Mouse (Mus musculus) midbrain, embryonic 13.5 days (tissue): ENCODE results near the gene Lamtor1. TPM values are rescaled to one million over a fixed set of nuclear protein-coding genes. Genes with fewer than 3 reads are reported as not detected.

Experiments used
- ATAC-seq: fragments of 200-750 bp; cut with Nextera tagmentation; 2 replicates; pipeline ENCODE4 v1.8.0; 2017; ENCODE audit warnings: mild to moderate bottlenecking, moderate TSS enrichment, moderate library complexity
- H3K27ac ChIP-seq: fragments of 300-500 bp; sonication (generic); 2 replicates; pipeline ENCODE4 v1.5.1; 2015; ENCODE audit warnings: inconsistent platforms, mild to moderate bottlenecking, moderate library complexity
- H3K27me3 ChIP-seq: fragments of 300-500 bp; sonication (generic); 2 replicates; pipeline ENCODE4 v1.6.1; 2015; ENCODE audit warnings: mild to moderate bottlenecking, inconsistent platforms
- H3K36me3 ChIP-seq: fragments of 300-500 bp; sonication (generic); 2 replicates; pipeline ENCODE4 v1.6.1; 2015; ENCODE audit warnings: mild to moderate bottlenecking, inconsistent platforms
- H3K4me1 ChIP-seq: fragments of 300-500 bp; sonication (generic); replicated peaks from 2 replicates; pipeline ENCODE4 v1.6.1; 2015; ENCODE audit warnings: inconsistent platforms
- H3K4me2 ChIP-seq: fragments of 300-500 bp; sonication (generic); replicated peaks from 2 replicates; pipeline ENCODE4 v1.6.1; 2015; ENCODE audit warnings: moderate library complexity, mild to moderate bottlenecking, inconsistent platforms
- H3K4me3 ChIP-seq: fragments of 300-500 bp; sonication (generic); replicated peaks from 2 replicates; pipeline ENCODE4 v1.5.1; 2015; ENCODE audit warnings: mild to moderate bottlenecking, inconsistent platforms
- H3K9ac ChIP-seq: fragments of 300-500 bp; sonication (generic); replicated peaks from 2 replicates; pipeline ENCODE4 v1.6.1; 2015; ENCODE audit warnings: mild to moderate bottlenecking, inconsistent platforms
- H3K9me3 ChIP-seq: fragments of 300-500 bp; sonication (generic); 2 replicates; pipeline ENCODE4 v1.6.1; 2016; ENCODE audit warnings: mild to moderate bottlenecking, inconsistent platforms
- WGBS: fragments of 180-500 bp; shearing (Covaris S2); methylation state at CpG from one replicate; pipeline ENCODE4 v1.1.7; 2015; 5-methylcytosine and 5-hydroxymethylcytosine counted together
- polyA plus RNA-seq: library from polyadenylated mRNA; unstranded; fragments of >200 nt; fragmentation: Nextera tagmentation; extraction: Ambion mirVana; gene quantifications from 2 replicates; pipeline ENCODE4 v1.2.1, GENCODE M21; 2015

Lamtor1 gene
- polyA plus RNA-seq, 1 experiment from 2014 or later, result 158 TPM

DNA sequence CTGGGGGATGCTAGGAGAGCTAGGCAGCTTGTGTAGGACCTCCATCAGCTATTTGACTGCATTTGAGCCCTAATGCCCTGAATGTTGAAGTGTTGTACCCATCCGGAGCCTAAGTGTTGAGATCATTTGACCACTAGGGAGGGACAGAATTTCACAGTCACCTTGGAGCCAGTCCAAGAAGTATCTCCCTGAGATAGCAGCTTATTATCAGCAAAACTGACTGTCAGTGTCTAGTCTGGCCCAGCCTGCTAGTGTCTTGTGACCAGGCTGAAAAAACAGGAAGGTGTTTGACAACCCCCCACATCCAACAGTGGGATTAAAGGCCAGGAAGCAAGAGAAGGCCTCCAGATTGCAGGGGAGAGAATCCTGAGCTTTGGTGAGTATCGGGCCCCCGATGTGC lies 34.4 kb upstream of the Lamtor1 start:
- Histone ChIP-seq H3K4me3 (no peak overlapping the region), H3K4me1 (0 out of 2 replicates have a peak, but pooled peaks cover 4% of the 10 kb centered on the region), H3K9me3 (no peaks in the 10 kb centered on the region), H3K27ac (no peak overlapping the region), H3K4me2 (no peak overlapping the region), H3K9ac (no peak overlapping the region), H3K27me3 (no peaks in the 10 kb centered on the region), H3K36me3 (no peaks in the 10 kb centered on the region)
- ATAC-seq, result no peak
- WGBS, result 95% methylated on average over 3 of the region's 3 CpGs

DNA sequence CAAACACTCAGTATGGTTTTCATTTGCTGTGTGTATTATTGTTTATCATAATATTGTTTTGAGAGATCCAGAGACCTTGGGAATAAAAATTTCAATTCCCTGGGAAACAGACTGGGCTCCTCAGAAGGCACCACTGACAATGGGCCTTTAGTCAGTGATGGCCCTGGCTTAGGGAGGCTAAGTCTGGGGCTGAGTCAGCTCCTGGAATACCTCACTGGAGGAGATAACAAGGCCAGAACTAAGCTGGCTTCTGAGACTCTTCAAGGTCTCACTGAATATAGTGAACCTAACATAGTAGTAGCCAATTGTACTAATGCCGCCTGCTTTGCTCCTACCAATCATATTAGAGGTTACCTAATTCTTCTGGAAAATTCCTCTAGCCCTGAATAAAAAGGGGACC lies 29.7 kb upstream of the Lamtor1 start:
- WGBS, result 95% methylated on average over 1 of the region's 1 CpGs
- no peak for ATAC-seq

DNA sequence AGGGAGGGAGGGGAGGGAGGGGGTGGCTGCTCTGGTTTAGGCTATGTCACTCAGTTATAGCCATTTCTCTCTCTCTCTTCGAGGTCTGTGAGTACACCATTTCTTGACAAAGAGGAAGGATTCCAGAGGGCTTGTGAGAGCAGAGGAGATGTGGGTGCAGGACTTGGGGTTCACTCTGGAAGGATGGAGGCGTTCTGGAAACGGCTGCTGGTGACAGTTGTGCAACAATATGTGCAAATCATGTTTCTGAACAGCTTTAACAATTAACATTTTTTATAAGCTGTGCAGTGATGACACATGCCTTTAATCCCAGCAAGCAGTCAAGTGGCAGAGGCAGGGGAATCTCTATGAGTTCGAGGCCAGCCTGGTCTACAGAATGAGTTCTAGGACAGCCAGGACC lies 24.8 kb upstream of the Lamtor1 start:
- Histone ChIP-seq H3K36me3 (no peaks in the 10 kb centered on the region), H3K9me3 (no peaks in the 10 kb centered on the region), H3K4me2 (no peak overlapping the region), H3K4me3 (no peak overlapping the region), H3K4me1 (no peaks in the 10 kb centered on the region), H3K27me3 (no peaks in the 10 kb centered on the region), H3K27ac (no peak overlapping the region), H3K9ac (no peak overlapping the region)
- ATAC-seq, result no peak
- WGBS, result 84% methylated on average over 4 of the region's 4 CpGs

More for the DNA sequence above, 29.7 kb upstream of the Lamtor1 start:
- H3K27ac ChIP-seq, result no peak overlapping the region
- H3K4me1 ChIP-seq, result no peaks in the 10 kb centered on the region
- no peaks in the 10 kb centered on the region for H3K36me3 ChIP-seq
- no peak overlapping the region for H3K9ac ChIP-seq
- H3K27me3 ChIP-seq, result no peaks in the 10 kb centered on the region
- no peak overlapping the region for H3K4me2 ChIP-seq
- H3K4me3 ChIP-seq, result no peak overlapping the region
- H3K9me3 ChIP-seq, result no peaks in the 10 kb centered on the region

DNA sequence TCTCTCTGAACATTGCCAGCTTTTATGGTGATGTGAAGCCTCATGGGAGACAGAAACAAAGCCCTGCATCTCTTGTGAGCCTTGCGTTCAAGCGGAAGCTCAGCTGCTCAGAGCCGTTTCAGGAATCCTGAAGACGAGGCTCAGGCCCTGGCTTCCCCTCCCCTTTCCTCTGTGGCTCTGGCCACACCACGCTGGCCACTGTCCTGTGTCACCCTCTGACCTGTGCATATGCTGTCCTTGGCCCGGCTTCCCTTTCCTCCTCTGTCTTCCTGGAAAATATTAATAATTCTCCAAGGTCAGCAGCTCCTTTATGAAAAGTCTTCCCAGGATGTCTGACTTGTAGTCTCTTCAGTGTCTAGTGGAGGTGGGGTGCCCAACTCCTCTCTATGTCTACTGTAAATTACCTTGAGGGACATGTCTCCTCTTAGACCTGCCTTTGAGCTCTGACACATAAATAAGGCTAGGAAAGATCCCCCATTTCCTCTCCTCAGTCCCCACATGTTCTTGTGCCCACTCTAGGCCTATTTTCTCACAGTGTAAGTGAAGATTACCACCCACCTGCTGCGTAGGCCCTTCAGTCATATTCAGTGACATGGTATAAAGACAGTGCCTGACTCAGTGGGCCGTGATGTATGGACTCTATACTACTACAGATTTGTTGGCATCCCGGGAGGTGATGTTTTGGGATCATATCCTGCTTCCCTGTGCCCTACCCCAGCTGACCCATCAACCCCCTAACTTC lies 23.1 kb upstream of the Lamtor1 start:
- 61% methylated on average over 9 of the region's 9 CpGs for WGBS
- no peaks in the 10 kb centered on the region for H3K27me3 ChIP-seq
- no peaks in the 10 kb centered on the region for H3K9me3 ChIP-seq
- H3K36me3 ChIP-seq, result no peaks in the 10 kb centered on the region
- ATAC-seq, result no peak
- no peaks in the 10 kb centered on the region for H3K4me1 ChIP-seq
- no peak overlapping the region for H3K27ac ChIP-seq
- no peak overlapping the region for H3K4me2 ChIP-seq
- no peak overlapping the region for H3K9ac ChIP-seq
- H3K4me3 ChIP-seq, result no peak overlapping the region

DNA sequence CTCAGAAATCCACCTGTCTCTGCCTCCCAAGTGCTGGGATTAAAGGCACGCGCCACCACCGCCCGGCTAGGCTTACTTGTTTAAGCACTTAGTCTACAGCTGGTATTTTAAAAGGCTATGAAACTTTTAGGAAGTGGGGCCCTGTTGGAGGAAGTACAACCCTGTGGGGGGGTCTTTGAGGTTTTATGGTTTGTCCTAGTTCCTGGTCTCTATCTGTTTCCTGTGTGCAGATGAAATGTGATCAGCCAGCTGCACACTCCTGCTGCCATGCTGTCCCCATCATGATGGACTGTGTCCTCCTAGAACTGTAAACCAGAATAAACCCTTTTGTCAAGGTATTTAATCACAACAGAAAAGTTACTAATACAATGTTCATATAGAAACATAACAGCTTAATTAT lies 21.5 kb upstream of the Lamtor1 start:
- H3K4me1 ChIP-seq, result no peaks in the 10 kb centered on the region
- WGBS, result 98% methylated on average over 4 of the region's 4 CpGs
- no peak overlapping the region for H3K4me2 ChIP-seq
- H3K9me3 ChIP-seq, result no peaks in the 10 kb centered on the region
- no peaks in the 10 kb centered on the region for H3K36me3 ChIP-seq
- H3K27ac ChIP-seq, result no peak overlapping the region
- H3K4me3 ChIP-seq, result no peak overlapping the region
- no peak for ATAC-seq
- H3K27me3 ChIP-seq, result no peaks in the 10 kb centered on the region
- no peak overlapping the region for H3K9ac ChIP-seq

DNA sequence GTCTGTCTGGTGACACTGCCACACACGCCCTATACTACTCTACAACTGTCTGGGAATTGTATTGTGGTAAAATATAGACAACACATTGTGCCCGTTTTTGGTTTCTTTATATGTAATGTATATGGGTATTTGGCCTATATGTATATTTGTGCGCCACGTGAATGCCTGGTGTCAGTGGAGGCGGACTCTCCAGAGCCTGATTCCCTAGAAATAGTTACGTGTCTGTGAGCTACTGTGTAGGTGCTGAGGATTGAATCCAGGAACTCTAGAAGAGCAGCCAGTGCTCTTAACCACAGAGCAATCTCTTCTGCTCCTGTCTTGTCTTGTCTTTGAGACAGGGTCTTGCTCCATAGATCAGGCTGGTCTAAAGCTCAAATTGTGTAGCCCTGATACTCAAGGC lies 19.4 kb upstream of the Lamtor1 start:
- Histone ChIP-seq H3K9me3 (no peaks in the 10 kb centered on the region), H3K9ac (no peak overlapping the region), H3K4me3 (no peak overlapping the region), H3K4me2 (no peak overlapping the region), H3K4me1 (no peaks in the 10 kb centered on the region), H3K36me3 (no peaks in the 10 kb centered on the region), H3K27ac (no peak overlapping the region), H3K27me3 (no peaks in the 10 kb centered on the region)
- ATAC-seq, result no peak
- WGBS, result 92% methylated on average over 6 of the region's 6 CpGs

DNA sequence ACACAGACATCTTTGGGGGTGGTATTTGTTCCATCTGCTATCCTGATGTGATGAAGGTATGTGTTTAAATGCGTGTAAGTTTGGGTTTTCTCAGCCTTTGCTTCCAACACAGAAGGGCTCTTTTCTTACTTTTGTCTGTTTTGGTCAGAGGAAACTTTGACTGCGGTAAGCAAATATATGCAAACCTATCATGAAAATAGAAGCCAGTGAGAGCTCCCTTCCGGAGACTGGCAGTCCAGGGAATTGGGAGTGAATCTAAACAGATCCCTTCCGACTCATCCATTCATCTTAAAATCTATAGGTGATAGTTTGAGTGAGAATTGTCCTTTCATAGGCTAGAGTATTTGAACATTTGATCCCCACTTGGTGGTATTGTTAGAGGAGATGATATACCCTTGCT lies 17.2 kb upstream of the Lamtor1 start:
- no peak for ATAC-seq
- H3K36me3 ChIP-seq, result no peaks in the 10 kb centered on the region
- H3K9ac ChIP-seq, result no peak overlapping the region
- no peak overlapping the region for H3K27ac ChIP-seq
- H3K4me3 ChIP-seq, result no peak overlapping the region
- 87% methylated on average over 4 of the region's 4 CpGs for WGBS
- H3K4me1 ChIP-seq, result no peaks in the 10 kb centered on the region
- H3K9me3 ChIP-seq, result no peaks in the 10 kb centered on the region
- H3K27me3 ChIP-seq, result no peaks in the 10 kb centered on the region
- H3K4me2 ChIP-seq, result no peak overlapping the region

DNA sequence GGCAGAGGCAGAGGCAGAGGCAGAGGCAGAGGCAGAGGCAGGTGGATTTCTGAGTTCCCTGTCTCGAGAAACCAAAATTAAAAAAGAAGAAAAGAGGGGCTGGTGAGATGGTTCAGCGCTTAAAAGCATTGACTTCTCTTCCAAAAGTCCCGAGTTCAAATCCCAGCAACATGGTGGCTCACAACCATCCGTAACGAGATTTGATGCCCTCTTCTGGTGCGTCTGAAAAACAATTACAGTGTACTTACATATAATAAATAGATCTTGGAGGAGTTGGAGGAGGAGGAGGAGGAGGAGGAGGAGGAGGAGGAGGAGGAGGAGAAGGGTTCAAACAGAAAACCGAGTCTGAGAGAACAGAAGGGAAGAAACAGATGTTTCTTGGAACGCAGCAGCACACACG lies 10.0 kb upstream of the Lamtor1 start:
- no peaks in the 10 kb centered on the region for H3K9me3 ChIP-seq
- WGBS, result 34% methylated on average over 9 of the region's 9 CpGs

DNA sequence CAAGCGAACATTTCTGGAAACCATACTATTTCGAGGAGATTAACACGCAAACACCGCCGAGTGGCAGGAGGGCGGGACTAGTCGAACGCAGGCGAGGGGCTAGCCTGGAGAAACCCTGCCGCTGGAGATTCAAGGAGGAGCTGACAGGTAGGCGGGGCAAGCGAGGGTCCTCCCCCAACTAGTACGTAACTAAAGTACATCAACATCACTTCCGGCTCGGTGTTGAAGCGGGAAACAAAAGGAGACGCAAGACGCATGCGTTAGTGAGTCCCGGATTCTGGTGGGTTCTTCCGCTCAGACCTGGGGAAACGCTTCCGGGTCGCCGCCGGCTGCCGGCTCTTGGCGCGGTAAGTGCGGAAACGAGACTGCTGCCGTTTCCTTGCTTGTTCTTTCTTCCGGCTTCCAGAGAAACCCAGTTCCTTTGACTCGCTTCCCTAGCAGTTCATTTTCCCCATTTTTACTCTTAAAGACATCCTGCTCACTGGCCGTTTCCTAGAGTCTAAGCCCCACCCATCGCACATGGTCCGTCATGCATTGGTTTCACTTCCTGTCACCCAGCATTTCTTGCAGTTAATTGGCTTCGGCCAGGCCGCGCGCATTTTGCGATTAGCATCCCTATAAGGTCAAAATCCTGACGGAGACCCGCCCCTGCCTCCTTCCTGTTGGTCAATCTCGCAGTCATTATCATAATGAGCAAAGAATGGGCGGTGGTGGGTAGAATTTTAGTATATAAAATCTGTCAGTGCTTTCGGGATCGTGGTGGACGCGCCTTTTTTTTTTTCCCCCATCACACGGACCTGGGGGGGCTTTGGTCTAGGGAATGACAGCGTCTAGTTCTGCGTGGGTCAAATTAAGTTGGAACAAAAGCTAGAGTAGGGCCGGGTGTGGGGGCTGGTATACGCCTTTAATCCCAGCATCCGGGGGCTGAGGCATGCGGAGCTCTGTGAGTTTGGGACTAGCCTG lies 9.3 kb upstream of the Lamtor1 start:
- peak overlapping the region; percentile 54 for H3K4me2 ChIP-seq
- H3K9ac ChIP-seq, result peak overlapping the region; percentile 64
- peaks cover 17% of the 10 kb centered on the region for H3K36me3 ChIP-seq
- peak overlapping the region; percentile 58 for H3K4me3 ChIP-seq
- peak overlapping the region; percentile 89 for H3K27ac ChIP-seq
- H3K4me1 ChIP-seq, result peaks cover 20% of the 10 kb centered on the region
- H3K9me3 ChIP-seq, result no peaks in the 10 kb centered on the region
- ATAC-seq, result peak; percentile 99
- WGBS, result under 1% methylated on average over 57 of the region's 57 CpGs
- no peaks in the 10 kb centered on the region for H3K27me3 ChIP-seq

More for the DNA sequence above, 10.0 kb upstream of the Lamtor1 start:
- Histone ChIP-seq H3K4me3 (peak overlapping the region; percentile 58), H3K4me2 (peak overlapping the region; percentile 37), H3K27me3 (no peaks in the 10 kb centered on the region), H3K4me1 (peaks cover 20% of the 10 kb centered on the region), H3K36me3 (peaks cover 10% of the 10 kb centered on the region), H3K9ac (peak overlapping the region; percentile 64; the same call in 1 of the 2 replicates), H3K27ac (peak overlapping the region; percentile 89)
- no peak; the same call in 1 of the 2 replicates for ATAC-seq

DNA sequence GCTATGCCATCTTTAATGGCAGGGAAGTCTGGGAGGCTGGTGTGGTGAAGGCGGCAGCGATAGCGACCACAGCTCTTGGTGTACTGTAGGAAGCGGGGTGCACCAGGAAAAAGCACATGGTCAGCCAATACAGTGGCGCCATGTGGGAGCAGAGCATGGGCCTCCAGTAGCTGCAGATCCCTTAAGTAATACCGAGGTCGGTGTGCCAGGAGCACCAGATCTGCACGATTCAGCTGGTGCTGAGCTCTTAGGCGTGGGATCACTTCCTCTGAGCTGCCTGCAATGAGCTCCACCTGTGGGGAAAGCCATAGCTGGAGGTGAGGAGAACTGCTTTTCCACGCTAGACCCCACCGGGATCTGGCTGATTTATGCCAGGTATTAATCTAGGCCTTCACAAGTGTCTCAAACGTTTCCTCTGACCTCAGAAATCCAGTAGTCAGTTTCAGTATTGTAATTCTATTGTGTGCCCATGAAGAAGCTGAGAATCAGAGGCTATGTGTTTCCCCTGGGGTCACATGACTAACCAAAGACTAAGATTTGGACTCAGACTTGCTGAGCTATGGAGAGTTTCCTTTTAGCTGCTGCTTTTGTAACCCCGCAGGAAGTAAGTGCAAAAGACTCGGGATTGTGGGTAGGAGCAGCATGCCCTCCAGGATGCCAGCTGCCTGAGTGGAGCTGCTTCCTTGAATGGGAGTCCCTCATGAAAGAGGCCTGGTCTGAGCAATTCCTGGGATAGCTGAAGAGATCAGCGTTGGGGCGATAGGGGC lies 5.2 kb upstream of the Lamtor1 start:
- 94% methylated on average over 16 of the region's 16 CpGs for WGBS
- H3K27me3 ChIP-seq, result no peaks in the 10 kb centered on the region
- no peak overlapping the region for H3K27ac ChIP-seq
- ATAC-seq, result no peak
- H3K4me3 ChIP-seq, result no peak overlapping the region
- H3K9me3 ChIP-seq, result no peaks in the 10 kb centered on the region
- H3K9ac ChIP-seq, result no peak overlapping the region
- H3K36me3 ChIP-seq, result peaks cover 32% of the 10 kb centered on the region
- H3K4me1 ChIP-seq, result peaks cover 17% of the 10 kb centered on the region
- no peak overlapping the region for H3K4me2 ChIP-seq

DNA sequence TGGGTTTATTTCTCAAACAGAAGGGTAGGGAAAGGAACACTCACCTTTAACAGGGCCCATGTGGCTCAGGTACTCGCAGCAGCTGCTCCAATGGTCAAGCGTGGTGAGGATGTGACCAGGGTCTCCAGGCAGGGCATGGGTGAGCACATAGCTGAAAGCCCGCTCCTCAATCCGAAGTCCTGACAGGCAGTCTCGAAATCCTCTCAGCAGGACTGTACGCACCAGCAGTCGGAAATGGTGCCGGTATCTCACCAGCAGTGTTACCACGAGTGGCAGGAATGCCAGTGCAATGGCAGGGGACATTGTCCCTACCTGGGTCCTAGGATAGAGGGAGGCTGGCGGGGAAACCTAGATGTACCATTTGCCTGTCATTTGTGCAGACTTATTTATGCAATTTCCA lies 3.7 kb upstream of the Lamtor1 start:
- Histone ChIP-seq H3K36me3 (peaks cover 32% of the 10 kb centered on the region), H3K4me3 (no peak overlapping the region), H3K27ac (no peak overlapping the region), H3K27me3 (no peaks in the 10 kb centered on the region), H3K9ac (no peak overlapping the region), H3K4me2 (no peak overlapping the region), H3K9me3 (no peaks in the 10 kb centered on the region), H3K4me1 (peaks cover 23% of the 10 kb centered on the region)
- WGBS, result 94% methylated on average over 10 of the region's 10 CpGs
- no peak for ATAC-seq

DNA sequence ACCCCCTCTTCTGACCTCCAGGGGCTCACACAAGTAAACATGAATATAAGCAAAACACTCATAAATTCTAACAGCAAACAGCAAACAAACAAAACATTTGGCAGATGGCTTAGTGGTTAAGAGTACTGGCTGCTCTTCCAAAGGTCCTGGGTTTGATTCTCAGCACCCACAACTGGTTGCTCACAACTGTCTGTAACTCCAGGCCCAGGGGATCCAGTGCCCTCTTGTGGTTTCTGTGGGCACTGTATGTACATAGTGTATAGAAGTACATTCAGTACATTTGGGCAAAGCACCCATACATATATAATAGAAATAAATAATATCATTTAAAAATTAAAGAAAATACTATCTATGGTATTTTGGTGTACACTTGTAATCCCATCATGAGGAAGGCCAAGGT lies 2.9 kb upstream of the Lamtor1 start:
- H3K4me1 ChIP-seq, result peaks cover 21% of the 10 kb centered on the region
- no peak for ATAC-seq
- H3K36me3 ChIP-seq, result peaks cover 32% of the 10 kb centered on the region
- H3K9me3 ChIP-seq, result no peaks in the 10 kb centered on the region
- no peak overlapping the region for H3K4me3 ChIP-seq
- no peak overlapping the region for H3K4me2 ChIP-seq
- no peak overlapping the region for H3K27ac ChIP-seq
- H3K9ac ChIP-seq, result no peak overlapping the region
- H3K27me3 ChIP-seq, result no peaks in the 10 kb centered on the region
